Mouse (Mus musculus) C2C12 (cell line): ENCODE measurements around the gene Zc3h7b.

Source experiments
- CTCF ChIP-seq: IDR thresholded peaks from one replicate; pipeline ENCODE4 v1.5.1; 2011; ENCODE audit not compliant: control insufficient read depth, insufficient read depth, insufficient read length
- MAX ChIP-seq: IDR thresholded peaks from one replicate; pipeline ENCODE4 v1.6.1; 2011; ENCODE audit warnings: mild to moderate bottlenecking, control low read depth

GRCm38 (mm10) chr15:81708991-81709390 is 35.9 kb upstream of the Zc3h7b start:
- TF ChIP-seq CTCF (no peak), MAX (no peak)
